Mouse (Mus musculus) ovary, adult 18-20 months (tissue): ENCODE measurements at regions not wholly inside any gene's neighbourhood (a gene's known extent, or its start where the extent isn't known, plus 50 kb on each side); places are given as distances from the start of the nearest gene placed in this dataset.

Experiments
- DNase-seq: peaks from one replicate; pipeline ENCODE4 v3.0.0; 2022; ENCODE audit warnings: low spot score, mixed read lengths

GRCm38 (mm10) chr1:151119566-151119965 lies 62.8 kb upstream of the Gm47985 start:
- no peak for DNase-seq

GRCm38 (mm10) chr1:151121686-151122085 lies 60.7 kb upstream of the Gm47985 start:
- DNase-seq, result no peak

GRCm38 (mm10) chr1:151123964-151124363 lies 58.4 kb upstream of the Gm47985 start:
- DNase-seq, result no peak

- no peak for DNase-seq
Observed at GRCm38 (mm10) chr1:151125028-151125659, 57.2 kb upstream of the Gm47985 start.

- DNase-seq, result no peak
Observed at GRCm38 (mm10) chr1:151125764-151126485, 56.4 kb upstream of the Gm47985 start.

- no peak for DNase-seq
Observed at GRCm38 (mm10) chr1:151126756-151127155, 55.6 kb upstream of the Gm47985 start.

GRCm38 (mm10) chr1:151128005-151128404 lies 54.3 kb upstream of the Gm47985 start:
- DNase-seq, result peak; percentile 3

- DNase-seq, result no peak
Observed at GRCm38 (mm10) chr1:151128955-151129354, 53.4 kb upstream of the Gm47985 start.

GRCm38 (mm10) chr1:151130036-151130435 lies 52.3 kb upstream of the Gm47985 start:
- DNase-seq, result no peak

GRCm38 (mm10) chr1:151130845-151131626 lies 51.3 kb upstream of the Gm47985 start:
- DNase-seq, result no peak

- DNase-seq, result no peak
Observed at GRCm38 (mm10) chr1:151131627-151132284, 50.6 kb upstream of the Gm47985 start.
